Mouse (Mus musculus) C2C12 (cell line): Measurements from ENCODE around the gene Rpl10a.

Source experiments
- CEBPB ChIP-seq: IDR thresholded peaks from one replicate; pipeline ENCODE4 v1.6.1; 2011; ENCODE audit warnings: low read depth, mild to moderate bottlenecking, control low read depth, moderate library complexity
- CTCF ChIP-seq: IDR thresholded peaks from one replicate; pipeline ENCODE4 v1.5.1; 2011; ENCODE audit not compliant: control insufficient read depth, insufficient read depth, insufficient read length
- MAX ChIP-seq: IDR thresholded peaks from one replicate; pipeline ENCODE4 v1.6.1; 2011; ENCODE audit warnings: mild to moderate bottlenecking, control low read depth

- TF ChIP-seq CTCF (no peak), CEBPB (no peak), MAX (no peak)
Measured at GRCm38 (mm10) chr17:28365122-28365521, 36.9 kb downstream of the Rpl10a start, which contains the start of gene Tulp1.
